Mouse (Mus musculus) cerebellum, postnatal 36 days (tissue): ENCODE data around the gene Theg.
A peak's percentile ranks its signal among the peaks of the same experiment; 100 is the strongest.

ENCODE experiments used
- DNase-seq, 2 experiments: peaks; one replicate each; pipeline ENCODE4 v3.0.0; 2021 to 2022; ENCODE audit warnings: mixed read lengths in 2 of 2

Gene Theg

DNA sequence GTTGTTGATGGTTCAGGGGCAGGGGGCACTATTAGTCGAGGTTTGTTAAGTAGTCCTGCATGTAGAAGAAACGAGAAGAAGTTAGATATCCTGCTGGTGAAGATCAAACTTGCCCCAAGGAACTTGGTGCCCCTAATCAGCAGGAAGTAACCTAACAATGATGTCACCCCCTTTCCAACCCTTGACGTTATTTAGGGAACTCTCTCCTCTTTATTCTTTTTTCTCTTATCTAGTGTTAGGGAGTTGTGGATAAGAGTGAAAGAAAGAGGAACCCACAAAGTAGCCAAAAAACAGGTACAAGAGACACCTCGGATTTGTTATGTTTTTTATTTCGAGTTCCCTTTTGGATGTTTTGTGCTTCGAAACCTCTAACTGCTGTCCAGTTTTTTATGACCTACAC lies 7.0 kb upstream of the Theg start:
- no peak for DNase-seq

DNA sequence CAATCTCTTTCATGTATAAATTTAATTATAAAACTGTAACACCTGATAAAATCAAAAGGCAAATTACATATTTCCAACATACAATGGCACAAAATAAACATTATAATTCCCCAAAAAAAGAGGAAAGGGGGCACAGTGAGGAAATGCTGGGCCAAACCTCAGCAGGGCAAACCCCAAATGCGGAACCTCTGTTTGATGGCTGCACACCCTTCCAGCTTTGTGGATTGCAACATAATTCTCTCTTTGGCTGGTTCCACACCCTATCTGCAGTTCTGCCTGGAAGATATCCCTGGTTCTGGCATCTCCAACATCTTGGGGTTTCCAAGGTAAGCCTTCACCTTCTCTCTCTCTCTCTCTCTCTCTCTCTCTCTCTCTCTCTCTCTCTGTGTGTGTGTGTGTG lies 3.6 kb upstream of the Theg start:
- no peak for DNase-seq

DNA sequence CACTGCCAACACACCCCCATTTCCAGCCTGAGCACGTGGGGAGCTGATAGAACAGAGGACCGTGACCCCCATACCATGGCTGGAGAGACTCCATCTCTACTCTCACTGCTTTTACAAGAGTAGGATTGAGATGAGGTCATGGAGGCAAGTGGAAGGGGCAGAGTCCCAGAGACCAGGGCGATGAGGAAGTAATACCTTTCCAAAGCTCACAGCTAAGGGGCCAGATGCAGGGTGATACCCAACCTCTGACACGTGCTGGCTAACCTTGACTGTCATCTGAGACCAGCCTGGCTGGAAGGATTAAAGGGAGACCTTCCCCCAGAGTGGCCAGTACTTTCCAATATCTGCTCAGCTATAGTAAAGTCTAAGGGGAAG lies 608 bp upstream of the Theg start:
- DNase-seq: no peak

DNA sequence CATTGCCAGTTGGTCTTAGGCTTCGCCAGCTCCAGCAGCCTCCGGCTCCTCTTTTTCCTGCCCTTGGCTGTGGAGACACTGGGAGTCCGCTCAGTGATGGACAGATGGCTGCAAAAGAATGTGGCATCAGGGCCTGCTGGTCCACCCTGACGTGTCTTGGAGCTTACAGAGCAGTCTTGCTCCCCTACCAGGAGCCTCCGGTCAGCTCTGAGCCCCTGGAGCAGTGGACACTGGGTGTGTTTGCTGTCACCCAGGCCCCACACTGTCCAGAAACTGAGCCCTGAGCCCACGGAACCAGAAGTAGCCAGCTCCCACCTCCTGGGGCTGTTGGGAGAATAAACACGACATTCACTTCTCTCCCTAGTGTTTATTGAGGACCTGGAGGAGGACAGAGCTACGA lies 888 bp downstream of the Theg start:
- DNase-seq: no peak

DNA sequence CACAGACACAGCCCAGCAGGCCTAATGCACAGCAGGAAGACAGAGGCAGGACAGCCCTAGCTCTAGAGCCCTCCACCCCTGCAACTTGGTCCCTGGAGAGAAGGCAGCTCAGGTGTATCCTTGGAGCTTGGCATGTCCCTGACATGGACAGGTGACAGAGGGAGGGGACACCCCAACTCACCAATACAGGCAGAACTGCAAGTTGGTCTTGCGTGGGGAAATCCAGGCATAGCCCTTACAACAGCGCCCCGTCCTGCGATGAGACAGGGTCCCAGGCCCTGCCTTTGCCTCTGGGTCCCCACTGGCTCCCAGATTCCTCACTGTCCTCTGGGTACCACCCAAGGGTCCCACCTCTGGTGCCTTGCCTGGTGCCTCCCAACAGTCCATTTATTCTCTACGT lies 1.4 kb downstream of the Theg start:
- no peak for DNase-seq

DNA sequence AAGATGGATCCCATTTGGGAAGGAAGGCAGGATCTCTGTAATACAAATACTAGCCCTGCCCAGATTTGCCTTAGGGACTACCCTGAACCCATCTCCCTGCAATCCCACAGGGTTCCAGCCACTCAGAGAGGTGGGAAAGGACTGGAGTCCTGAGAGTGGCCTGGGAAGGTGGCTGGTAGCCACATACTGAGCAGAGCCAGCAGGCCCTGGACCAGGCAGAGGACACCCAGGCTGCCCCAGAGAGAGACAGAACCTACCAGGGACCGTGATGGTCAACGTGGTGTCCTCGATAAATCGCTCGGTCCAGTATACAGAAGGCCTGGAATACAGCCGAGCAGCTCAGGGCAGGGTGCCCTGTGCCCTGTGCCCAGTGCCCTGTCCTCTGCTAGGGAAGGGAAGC lies 2.0 kb downstream of the Theg start:
- no peak for DNase-seq

DNA sequence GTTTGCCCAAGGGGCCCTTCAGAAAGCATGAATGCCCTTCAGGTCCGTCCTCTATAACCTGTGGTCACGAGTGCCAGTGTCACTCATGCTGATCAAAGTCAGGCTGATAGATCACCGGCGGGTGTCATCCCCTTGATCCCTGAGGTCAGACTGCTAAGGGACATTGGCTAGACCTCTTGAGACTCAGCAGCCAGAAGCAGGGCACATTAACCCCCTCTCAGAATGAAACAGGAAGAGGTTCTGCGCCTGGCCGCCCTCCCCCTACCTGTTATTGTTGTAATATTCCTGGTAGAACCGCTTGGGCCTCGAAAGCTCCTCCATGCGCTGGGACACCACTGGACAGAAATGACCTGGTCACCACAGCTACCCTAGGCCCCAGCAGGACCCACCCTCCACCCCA lies 2.7 kb downstream of the Theg start:
- DNase-seq: no peak

DNA sequence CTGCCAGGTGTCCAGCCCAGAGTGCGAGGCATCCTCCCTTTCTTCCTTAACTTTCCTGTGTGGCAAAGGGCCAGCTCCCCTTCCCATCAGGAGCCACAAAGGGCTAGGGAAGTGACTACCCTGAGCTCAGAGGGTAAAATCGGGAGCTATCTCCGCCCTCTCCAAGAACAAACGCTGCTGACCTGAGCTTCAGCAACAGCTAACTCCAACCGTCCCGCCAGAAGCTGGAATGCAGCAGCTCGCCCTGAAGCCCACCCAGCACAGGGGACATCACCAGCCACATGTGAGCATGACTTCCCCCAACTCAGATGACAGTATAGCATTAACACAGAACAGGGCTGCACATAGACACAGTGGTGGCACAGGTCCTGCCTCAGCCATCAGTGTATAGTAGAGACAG lies 3.1 kb downstream of the Theg start:
- no peak for DNase-seq

DNA sequence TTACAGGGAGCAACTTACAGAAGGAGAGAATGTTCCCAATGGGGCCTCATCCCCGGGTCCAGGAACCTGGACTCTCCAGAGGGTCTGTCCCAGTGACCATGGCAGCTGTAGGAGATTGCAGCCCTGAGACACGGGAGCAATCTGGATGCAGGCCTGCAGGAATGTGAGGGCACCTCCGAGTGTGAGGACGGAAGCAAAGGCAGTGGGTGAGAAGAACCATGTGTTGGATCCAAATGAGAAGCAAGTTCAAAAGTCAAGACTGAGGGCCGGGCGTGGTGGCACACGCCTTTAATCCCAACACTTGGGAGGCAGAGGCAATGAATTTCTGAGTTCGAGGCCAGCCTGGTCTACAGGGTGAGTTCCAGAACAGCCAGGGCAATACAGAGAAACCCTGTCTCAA lies 5.6 kb downstream of the Theg start:
- DNase-seq: no peak

DNA sequence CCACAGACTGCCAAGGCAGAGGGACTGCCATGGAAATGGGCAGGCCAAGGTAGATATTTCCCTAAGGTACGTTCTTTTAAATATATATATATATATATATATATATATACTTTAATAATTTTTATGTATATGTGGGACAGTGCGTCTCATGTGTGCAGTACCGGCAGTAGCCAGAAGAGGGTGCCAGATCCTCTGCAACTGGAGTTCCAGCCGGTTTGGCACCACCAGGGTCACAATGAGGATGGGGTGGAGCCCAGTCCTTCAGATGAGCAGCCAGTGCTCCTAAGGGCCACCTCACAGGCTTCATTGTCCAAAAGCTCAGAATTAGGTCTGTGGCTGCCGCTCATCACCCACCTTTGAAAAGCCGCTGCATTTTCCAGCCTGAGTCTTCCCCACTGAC lies 6.3 kb downstream of the Theg start:
- DNase-seq: peak; percentile 29 to 37

DNA sequence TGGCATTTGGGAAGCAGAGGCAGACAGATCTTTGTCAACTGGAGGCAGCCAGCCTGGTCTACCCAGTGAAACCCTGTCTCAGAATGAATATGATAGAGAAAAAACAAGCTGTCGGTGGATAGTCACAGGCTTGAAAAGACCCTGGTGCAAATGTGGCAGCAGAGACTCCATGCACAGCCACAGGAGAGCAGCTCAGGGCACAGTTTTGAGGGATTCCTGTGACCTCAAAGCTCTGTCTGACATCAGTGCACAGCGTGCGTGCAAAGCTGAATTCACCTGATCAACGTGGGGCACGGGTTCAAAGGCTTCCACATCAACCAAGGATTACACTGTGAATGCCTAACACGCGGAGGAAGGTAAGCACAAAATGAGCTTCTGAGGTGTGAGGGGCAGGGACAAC lies 6.8 kb downstream of the Theg start:
- no peak for DNase-seq

DNA sequence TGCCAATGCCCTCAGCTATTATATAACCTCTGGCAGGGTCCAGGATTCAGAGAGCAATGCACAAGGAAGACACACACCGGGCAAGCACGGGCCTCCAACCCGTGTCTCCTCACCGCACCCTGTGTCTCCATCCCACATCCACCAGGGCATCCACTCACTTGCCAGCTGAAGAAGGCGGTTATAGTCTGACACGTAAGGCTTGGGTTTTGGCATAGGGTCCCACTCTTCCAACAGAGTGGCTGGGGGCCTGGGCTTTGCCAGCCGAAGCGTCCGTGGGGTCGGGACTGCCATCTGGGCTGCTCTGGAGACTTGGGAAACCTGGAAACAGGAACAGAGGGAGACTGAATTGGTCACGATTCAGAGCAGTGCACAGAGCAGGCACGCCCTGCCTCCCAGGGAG lies 7.3 kb downstream of the Theg start:
- no peak for DNase-seq

DNA sequence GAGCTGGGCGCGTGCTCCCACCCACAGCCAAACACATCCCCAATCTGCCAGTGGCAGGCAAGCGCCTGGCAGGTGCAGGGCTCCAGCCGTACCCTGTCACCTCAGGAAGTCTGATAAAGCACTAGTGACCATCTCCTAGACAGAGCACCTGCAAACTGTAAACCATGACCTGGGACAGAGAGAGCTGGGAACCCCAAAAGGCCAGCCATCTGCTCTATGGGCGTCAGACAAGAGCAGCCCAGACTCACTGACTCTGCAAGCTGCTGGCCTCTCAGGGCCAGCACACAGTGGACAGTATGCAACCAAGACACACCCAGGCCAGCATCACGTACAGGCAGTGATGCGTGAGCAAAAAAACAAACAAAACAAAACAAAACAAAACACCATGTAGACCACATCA lies 8.2 kb downstream of the Theg start:
- DNase-seq: no peak

DNA sequence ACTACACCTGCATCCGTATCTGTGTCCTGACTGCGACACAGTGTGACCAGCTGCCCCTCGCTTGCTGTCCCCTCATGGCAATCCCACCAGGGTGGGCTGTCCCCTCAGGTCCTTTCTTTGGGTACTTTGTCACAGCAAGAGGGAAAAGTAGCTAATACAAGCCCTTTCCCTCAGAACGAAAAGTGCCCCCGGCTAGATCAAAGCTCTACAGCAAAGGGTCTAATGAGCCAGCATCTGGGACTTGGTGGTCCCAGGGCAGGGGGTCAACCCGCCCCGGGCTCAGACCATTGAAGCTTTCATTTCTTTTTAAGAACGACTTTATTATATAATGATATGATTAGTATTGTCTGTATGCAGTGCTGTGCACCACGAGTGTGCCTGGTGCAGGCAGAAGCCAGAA lies 8.9 kb downstream of the Theg start:
- DNase-seq: no peak

DNA sequence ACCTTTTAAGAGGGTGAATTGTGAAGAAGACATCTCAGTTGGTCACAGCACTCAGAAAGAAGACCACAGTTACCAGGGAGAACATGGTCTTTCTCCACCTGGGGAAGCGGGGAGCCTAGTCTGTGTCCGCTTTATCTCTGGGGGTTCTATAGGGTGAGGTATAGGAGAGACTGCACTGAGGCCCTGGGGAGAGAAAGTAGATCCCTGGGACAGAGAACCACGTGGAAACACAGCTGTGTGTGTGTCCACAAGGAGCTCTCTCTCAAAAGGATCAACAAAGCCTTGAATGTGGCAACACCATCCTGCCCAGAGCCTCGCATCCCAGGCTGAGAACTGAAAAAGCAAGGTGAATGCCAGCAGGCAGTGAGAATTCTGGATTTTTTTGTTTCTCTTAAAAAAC lies 9.8 kb downstream of the Theg start:
- no peak for DNase-seq

DNA sequence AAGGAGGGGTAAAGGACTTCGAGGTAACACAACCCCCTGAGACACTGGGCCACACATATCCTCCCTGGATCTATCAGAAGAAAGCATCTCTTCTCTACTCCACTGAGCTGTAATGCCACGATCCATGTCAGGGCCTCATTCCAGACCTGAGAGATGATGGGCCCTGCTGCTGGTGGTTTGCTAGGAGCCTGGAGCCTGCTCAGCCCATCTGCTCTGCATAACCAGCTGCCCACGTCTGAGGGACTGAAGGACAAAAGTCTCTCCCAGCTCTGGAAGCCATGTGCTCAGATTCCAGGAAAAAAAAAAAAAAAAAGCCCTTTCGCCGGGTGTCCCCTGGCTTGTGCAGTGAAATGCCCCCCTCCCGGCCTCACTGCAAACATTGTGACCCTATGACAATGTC lies 11.4 kb downstream of the Theg start:
- DNase-seq: no peak

DNA sequence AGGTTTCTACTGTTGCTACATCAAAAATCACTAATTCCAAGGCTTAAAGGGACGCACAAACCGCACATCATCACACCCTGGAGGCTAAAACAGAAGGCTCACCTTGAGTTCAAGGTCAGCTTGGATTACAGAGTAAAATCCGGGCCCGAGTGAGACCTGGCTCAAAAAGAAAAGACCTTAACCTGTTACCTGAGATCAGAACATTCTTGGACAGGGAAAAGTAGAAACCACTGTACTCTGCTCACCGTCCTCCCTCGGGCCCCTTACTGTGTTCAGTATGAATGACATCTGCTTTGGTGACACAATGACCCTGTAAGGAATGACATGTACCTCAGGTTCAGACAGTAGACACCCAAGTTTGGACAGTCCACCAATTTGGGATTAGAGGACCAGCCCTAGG lies 12.3 kb downstream of the Theg start:
- DNase-seq: no peak

DNA sequence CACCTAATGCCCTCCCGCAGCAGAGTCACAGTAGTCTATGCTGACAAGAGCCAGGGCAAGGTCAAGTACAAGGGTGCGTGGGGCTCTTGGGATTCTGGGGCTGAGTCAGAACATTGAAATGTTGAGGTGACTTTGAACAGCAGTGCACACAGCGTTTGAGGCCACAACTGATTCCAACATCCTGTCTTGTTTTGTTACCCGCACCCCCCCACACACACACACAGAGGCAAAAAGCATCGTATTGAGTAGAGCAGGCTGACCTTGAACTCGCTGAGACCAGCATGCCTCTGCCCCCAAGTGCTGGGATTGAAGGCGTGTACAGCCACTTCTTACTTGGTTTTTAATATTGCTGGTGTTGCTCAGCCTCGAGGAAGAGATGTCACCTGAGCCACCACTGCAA lies 12.8 kb downstream of the Theg start:
- DNase-seq: no peak

DNA sequence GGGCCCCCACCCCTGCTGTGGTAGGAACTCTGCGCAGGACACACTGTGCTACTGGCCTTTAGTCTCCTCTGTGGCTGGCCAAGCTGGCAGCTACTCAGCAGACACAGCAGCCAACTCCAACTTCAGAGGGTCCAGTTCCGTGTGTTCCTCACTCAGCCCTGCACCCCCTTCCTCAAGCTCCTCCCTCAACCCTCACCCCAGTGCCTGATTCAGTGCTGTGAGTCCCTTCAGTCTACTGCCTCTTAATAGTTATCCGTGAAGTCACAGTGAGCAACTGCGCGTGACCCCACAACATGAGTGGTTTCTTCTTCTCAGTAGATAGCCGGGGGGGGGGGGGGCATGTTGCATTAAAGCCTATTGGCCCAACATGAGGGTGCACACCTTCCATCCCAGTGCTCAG lies 13.5 kb downstream of the Theg start:
- DNase-seq: no peak

DNA sequence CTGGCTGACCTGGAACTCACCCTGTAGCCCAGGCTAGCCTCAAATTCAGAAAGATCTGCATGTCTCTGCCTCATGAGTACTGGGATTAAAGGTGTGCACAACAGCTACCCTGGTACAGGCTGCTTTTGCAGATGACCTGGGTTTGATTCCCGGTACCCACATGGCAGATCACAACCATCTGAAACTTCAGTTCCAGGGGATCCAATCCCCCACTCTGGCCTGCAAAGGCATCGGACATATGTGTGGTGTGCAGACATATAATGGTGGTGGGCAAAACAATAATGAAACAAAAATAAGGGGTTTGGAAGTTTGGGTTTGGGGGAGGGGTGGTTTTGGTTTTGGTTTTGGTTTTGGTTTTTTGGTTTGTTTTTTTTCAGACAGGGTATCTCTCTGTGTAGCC lies 15.8 kb downstream of the Theg start:
- no peak for DNase-seq

DNA sequence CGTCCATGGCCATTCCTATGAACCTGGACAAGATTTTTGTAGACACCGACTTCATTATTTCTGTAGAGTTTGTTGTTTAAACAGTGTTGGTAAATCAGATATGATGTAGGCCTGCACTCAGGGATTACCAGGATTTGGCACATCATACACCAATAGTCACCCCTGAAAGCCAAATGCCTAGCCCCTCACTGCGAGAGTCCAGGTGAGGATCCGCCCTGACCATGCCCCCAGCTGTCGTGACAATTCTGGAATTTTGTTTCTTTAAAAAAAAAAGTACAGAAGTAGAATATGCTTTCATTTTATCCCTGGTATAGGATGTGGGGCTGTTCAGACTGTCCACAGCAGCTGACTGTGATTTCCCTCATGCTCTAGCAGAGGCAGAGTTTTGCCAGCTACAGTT lies 17.2 kb downstream of the Theg start:
- no peak for DNase-seq

DNA sequence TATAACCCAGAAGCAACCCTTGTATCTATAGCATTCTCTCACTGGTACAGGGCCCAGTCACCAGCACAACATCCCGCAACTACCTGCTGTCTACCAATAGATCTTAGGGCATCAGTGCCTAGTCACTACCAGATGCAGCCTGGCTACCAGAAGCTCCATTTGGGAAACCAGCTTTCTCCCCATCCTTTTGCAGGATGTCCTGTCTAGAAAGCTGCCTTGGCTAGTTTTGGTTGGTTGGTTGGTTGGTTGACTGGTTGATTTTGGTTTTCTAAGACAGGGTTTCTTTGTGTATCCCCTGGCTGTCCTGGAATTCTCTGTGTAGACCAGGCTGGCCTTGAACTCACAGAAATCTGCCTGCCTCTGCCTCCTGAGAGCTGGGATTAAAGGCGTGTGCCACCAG lies 27.4 kb downstream of the Theg start:
- no peak for DNase-seq

DNA sequence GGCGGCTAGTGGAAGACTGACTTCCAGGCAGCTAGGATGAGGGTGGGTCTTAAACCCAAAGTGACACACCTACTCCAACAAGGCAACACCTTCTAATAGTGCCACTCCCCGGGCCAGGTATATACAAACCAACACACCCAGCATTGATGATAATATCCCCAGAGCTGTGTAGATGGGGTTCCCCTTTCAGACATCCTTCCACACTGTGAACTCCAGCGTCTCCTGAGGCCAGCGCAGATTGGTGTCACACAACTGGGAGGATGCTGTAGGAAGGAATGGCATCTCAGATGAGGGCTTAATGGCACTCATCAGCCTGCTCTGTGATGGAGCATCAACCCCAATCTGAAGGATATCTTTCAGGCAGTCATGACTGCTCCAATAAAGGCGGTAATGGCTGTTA lies 29.6 kb downstream of the Theg start:
- DNase-seq: no peak

DNA sequence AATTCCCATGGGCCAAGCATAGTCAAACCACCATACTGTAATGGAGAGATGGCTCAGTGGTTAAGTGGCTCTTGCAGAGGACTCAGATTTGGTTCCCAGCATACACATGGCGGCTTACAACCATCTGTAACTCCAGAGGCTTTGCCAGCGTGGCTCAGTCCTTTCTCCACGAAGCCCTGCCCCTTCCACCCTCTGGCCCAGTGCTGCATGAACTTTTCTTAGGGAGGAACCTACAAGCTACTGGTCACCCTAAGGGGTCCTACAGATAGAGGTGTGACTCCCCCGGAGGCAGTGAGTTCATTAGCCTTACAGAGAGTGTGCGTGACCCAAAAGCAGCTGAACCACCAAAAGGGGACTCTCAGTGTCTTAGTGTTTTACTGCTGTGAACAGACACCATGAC lies 30.2 kb downstream of the Theg start:
- no peak for DNase-seq

DNA sequence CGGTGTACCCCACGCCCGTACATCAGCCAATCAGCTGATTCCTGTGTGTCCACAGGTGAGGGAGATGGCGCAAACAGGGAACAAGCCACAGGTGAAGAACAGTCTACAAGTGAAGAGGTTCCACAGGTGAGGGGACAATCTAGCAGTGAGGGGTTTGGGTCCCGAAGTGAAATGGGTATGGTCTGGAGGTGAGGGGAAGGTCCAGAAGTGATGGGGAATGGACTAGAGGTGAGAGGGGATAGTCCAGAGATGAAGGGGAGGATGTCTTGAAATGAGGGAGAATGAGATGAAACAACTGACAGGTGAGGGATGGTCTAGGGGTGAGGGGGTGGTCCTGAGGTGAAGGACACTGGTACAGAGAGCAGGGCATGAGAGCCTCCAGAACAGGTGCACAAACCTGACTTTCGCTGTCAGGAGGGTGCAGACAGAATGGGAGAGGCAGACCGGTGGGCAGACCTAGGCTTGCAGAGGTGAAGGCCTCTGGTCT lies 31.9 kb downstream of the Theg start:
- DNase-seq: no peak
